Mouse (Mus musculus): ENCODE measurements around the gene Tmem251. TPM values are rescaled to one million over a fixed set of nuclear protein-coding genes. Genes with fewer than 3 reads are reported as not detected.
A peak's percentile ranks its signal among the peaks of the same experiment; 100 is the strongest.

The Tmem251 gene
- polyA plus RNA-seq, 1 experiment: 4.2 TPM

- H3K4me1 ChIP-seq (replicated peaks; ENCODE audit: control insufficient read depth, insufficient read depth, low read length): peaks cover 7% of the 10 kb centered on the region
- H3K36me3 ChIP-seq (ENCODE audit: control insufficient read depth, insufficient read depth, low read length): no peaks in the 10 kb centered on the region
- peak within 1 kb of the TSS; percentile 92 for H3K4me3 ChIP-seq (ENCODE audit: control insufficient read depth, insufficient read depth, low read length)
- H3K27me3 ChIP-seq (ENCODE audit: control insufficient read depth, insufficient read depth, low read length): no peaks in the 10 kb centered on the region
- 2% methylated on average over 10 of the region's 10 CpGs for WGBS
- DNase-seq: no peak
- TF ChIP-seq POLR2A (IDR thresholded peaks at IDR 0.05; ENCODE audit: control insufficient read depth, extremely low read depth, insufficient read depth, low read length, poor library complexity) (no peak), CTCF (IDR thresholded peaks at IDR 0.05; ENCODE audit: borderline replicate concordance, control insufficient read depth, extremely low read depth, insufficient read depth, low read length, poor library complexity) (no peak)
- H3K27ac ChIP-seq (ENCODE audit: control insufficient read depth, insufficient read depth, low read length): peak within 1 kb of the TSS; percentile 9; the same call in 1 of the 2 replicates
Observed at GRCm38 (mm10) chr12:102758403-102758756, 14.8 kb downstream of the Tmem251 start, which contains the start of gene Gm20604. Gene Gm20604 (minus strand): TSS chr12:102758672.

GRCm38 (mm10) chr12:102758936-102759335 is 15.4 kb downstream of the Tmem251 start:
- Histone ChIP-seq H3K27ac (ENCODE audit: control insufficient read depth, insufficient read depth, low read length) (no peak overlapping the region), H3K36me3 (ENCODE audit: control insufficient read depth, insufficient read depth, low read length) (no peaks in the 10 kb centered on the region), H3K4me3 (ENCODE audit: control insufficient read depth, insufficient read depth, low read length) (no peak overlapping the region), H3K4me1 (replicated peaks; ENCODE audit: control insufficient read depth, insufficient read depth, low read length) (peaks cover 7% of the 10 kb centered on the region), H3K27me3 (ENCODE audit: control insufficient read depth, insufficient read depth, low read length) (no peaks in the 10 kb centered on the region)
- no peak for DNase-seq
- WGBS: 44% methylated on average over 5 of the region's 5 CpGs
- TF ChIP-seq CTCF (IDR thresholded peaks at IDR 0.05; ENCODE audit: borderline replicate concordance, control insufficient read depth, extremely low read depth, insufficient read depth, low read length, poor library complexity) (no peak), POLR2A (IDR thresholded peaks at IDR 0.05; ENCODE audit: control insufficient read depth, extremely low read depth, insufficient read depth, low read length, poor library complexity) (no peak)

DNA sequence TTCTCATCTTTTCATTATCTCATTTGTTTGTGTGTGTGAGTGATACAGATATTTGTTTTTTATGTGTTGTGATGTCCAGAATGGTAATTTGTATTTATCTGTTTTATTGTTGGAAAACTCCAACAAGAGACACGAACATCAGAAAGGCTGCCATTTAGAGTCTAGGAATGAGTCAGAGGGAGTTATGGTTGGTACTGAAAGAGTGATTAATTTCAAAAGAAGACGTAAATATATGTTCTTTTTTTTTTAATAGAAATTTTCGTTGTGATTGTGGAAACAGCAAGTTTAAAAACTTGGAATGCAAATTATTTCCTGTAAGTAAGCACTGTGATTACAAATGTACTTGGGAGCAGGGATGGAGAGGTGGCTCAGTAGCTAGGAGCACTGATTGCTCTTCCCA is 18.1 kb downstream of the Tmem251 start:
- no peak for DNase-seq
- peaks cover 5% of the 10 kb centered on the region for H3K4me1 ChIP-seq (replicated peaks; ENCODE audit: control insufficient read depth, insufficient read depth, low read length)
- no peaks in the 10 kb centered on the region for H3K27me3 ChIP-seq (ENCODE audit: control insufficient read depth, insufficient read depth, low read length)
- TF ChIP-seq POLR2A (IDR thresholded peaks at IDR 0.05; ENCODE audit: control insufficient read depth, extremely low read depth, insufficient read depth, low read length, poor library complexity) (no peak), CTCF (IDR thresholded peaks at IDR 0.05; ENCODE audit: borderline replicate concordance, control insufficient read depth, extremely low read depth, insufficient read depth, low read length, poor library complexity) (no peak)
- H3K36me3 ChIP-seq (ENCODE audit: control insufficient read depth, insufficient read depth, low read length): no peaks in the 10 kb centered on the region; the same call in 1 of the 2 replicates
- no peak overlapping the region for H3K4me3 ChIP-seq (ENCODE audit: control insufficient read depth, insufficient read depth, low read length)
- 91% methylated on average over 3 of the region's 3 CpGs for WGBS
- no peak overlapping the region for H3K27ac ChIP-seq (ENCODE audit: control insufficient read depth, insufficient read depth, low read length)

DNA sequence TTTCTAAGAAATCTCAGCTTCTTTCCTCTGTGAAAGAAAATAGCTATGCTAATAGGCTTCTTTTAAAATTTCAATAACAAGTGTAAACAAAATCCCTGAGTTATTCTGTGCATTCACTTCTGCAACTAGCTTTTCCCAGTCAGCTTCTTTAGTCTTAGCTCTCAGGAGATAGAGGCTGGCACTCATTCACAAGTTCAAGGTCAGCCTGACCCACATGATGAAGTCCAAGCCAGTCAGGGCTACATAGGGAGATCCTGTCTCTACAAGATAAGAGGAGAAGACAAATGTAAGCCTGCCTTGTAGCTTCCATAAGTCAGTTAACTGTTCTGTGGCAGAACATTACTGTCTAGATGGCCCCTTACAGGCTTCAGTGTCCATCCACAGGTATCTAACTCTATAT is 20.1 kb downstream of the Tmem251 start:
- TF ChIP-seq POLR2A (IDR thresholded peaks at IDR 0.05; ENCODE audit: control insufficient read depth, extremely low read depth, insufficient read depth, low read length, poor library complexity) (no peak), CTCF (IDR thresholded peaks at IDR 0.05; ENCODE audit: borderline replicate concordance, control insufficient read depth, extremely low read depth, insufficient read depth, low read length, poor library complexity) (no peak)
- H3K27ac ChIP-seq (ENCODE audit: control insufficient read depth, insufficient read depth, low read length): no peak overlapping the region
- no peak overlapping the region for H3K4me3 ChIP-seq (ENCODE audit: control insufficient read depth, insufficient read depth, low read length)
- H3K4me1 ChIP-seq (replicated peaks; ENCODE audit: control insufficient read depth, insufficient read depth, low read length): peaks cover 4% of the 10 kb centered on the region
- H3K27me3 ChIP-seq (ENCODE audit: control insufficient read depth, insufficient read depth, low read length): no peaks in the 10 kb centered on the region
- peaks cover 12% of the 10 kb centered on the region for H3K36me3 ChIP-seq (ENCODE audit: control insufficient read depth, insufficient read depth, low read length)
- no peak for DNase-seq

GRCm38 (mm10) chr12:102769000-102769399 is 25.4 kb downstream of the Tmem251 start:
- no peaks in the 10 kb centered on the region for H3K4me1 ChIP-seq (replicated peaks; ENCODE audit: control insufficient read depth, insufficient read depth, low read length)
- no peak overlapping the region for H3K4me3 ChIP-seq (ENCODE audit: control insufficient read depth, insufficient read depth, low read length)
- TF ChIP-seq POLR2A (IDR thresholded peaks at IDR 0.05; ENCODE audit: control insufficient read depth, extremely low read depth, insufficient read depth, low read length, poor library complexity) (no peak), CTCF (IDR thresholded peaks at IDR 0.05; ENCODE audit: borderline replicate concordance, control insufficient read depth, extremely low read depth, insufficient read depth, low read length, poor library complexity) (no peak)
- 91% methylated on average over 4 of the region's 4 CpGs for WGBS
- no peaks in the 10 kb centered on the region for H3K27me3 ChIP-seq (ENCODE audit: control insufficient read depth, insufficient read depth, low read length)
- H3K36me3 ChIP-seq (ENCODE audit: control insufficient read depth, insufficient read depth, low read length): peaks cover 37% of the 10 kb centered on the region
- peak; percentile 46 for DNase-seq
- H3K27ac ChIP-seq (ENCODE audit: control insufficient read depth, insufficient read depth, low read length): no peak overlapping the region

DNA sequence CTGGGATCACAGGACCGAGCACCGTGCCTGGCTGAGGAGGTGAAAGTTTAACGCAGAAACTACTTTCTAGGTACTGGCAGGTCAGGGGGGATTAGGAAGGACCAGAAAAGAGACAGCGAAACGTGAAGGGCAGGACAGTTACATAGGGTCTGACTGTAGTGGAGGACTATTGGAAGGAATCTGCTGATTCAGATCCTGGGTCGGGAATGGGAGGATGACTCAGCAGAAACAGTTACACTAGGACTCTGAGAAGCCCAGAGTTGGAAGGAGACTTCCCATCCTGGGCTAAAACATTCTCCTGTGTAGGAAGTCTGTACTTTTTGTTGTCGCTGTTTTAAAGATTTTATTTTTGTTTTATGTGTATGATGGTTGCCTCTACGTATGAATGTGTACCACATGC is 28.0 kb downstream of the Tmem251 start:
- TF ChIP-seq CTCF (IDR thresholded peaks at IDR 0.05; ENCODE audit: borderline replicate concordance, control insufficient read depth, extremely low read depth, insufficient read depth, low read length, poor library complexity) (no peak), POLR2A (IDR thresholded peaks at IDR 0.05; ENCODE audit: control insufficient read depth, extremely low read depth, insufficient read depth, low read length, poor library complexity) (no peak)
- WGBS: over 99% methylated on average over 8 of the region's 8 CpGs
- no peak for DNase-seq
- no peak overlapping the region for H3K4me3 ChIP-seq (ENCODE audit: control insufficient read depth, insufficient read depth, low read length)
- no peak overlapping the region for H3K27ac ChIP-seq (ENCODE audit: control insufficient read depth, insufficient read depth, low read length)
- no peaks in the 10 kb centered on the region for H3K27me3 ChIP-seq (ENCODE audit: control insufficient read depth, insufficient read depth, low read length)
- peaks cover 54% of the 10 kb centered on the region for H3K36me3 ChIP-seq (ENCODE audit: control insufficient read depth, insufficient read depth, low read length)
- H3K4me1 ChIP-seq (replicated peaks; ENCODE audit: control insufficient read depth, insufficient read depth, low read length): no peaks in the 10 kb centered on the region

GRCm38 (mm10) chr12:102772676-102773075 is 29.1 kb downstream of the Tmem251 start:
- no peak overlapping the region for H3K4me3 ChIP-seq (ENCODE audit: control insufficient read depth, insufficient read depth, low read length)
- no peaks in the 10 kb centered on the region for H3K27me3 ChIP-seq (ENCODE audit: control insufficient read depth, insufficient read depth, low read length)
- TF ChIP-seq POLR2A (IDR thresholded peaks at IDR 0.05; ENCODE audit: control insufficient read depth, extremely low read depth, insufficient read depth, low read length, poor library complexity) (no peak), CTCF (IDR thresholded peaks at IDR 0.05; ENCODE audit: borderline replicate concordance, control insufficient read depth, extremely low read depth, insufficient read depth, low read length, poor library complexity) (no peak)
- 95% methylated on average over 5 of the region's 5 CpGs for WGBS
- 0 out of 2 replicates have a peak, but pooled peaks cover 3% of the 10 kb centered on the region for H3K4me1 ChIP-seq (replicated peaks; ENCODE audit: control insufficient read depth, insufficient read depth, low read length)
- DNase-seq: no peak
- no peak overlapping the region for H3K27ac ChIP-seq (ENCODE audit: control insufficient read depth, insufficient read depth, low read length)
- H3K36me3 ChIP-seq (ENCODE audit: control insufficient read depth, insufficient read depth, low read length): peaks cover 54% of the 10 kb centered on the region
